Mouse (Mus musculus): Measurements from ENCODE around the gene Hoxc9. TPM values are rescaled to one million over a fixed set of nuclear protein-coding genes. Genes with fewer than 3 reads are reported as not detected.
A peak's percentile ranks its signal among the peaks of the same experiment; 100 is the strongest.

Gene Hoxc9
- total and polyA plus RNA-seq, 2 experiments from 2014 or later = not detected

DNA sequence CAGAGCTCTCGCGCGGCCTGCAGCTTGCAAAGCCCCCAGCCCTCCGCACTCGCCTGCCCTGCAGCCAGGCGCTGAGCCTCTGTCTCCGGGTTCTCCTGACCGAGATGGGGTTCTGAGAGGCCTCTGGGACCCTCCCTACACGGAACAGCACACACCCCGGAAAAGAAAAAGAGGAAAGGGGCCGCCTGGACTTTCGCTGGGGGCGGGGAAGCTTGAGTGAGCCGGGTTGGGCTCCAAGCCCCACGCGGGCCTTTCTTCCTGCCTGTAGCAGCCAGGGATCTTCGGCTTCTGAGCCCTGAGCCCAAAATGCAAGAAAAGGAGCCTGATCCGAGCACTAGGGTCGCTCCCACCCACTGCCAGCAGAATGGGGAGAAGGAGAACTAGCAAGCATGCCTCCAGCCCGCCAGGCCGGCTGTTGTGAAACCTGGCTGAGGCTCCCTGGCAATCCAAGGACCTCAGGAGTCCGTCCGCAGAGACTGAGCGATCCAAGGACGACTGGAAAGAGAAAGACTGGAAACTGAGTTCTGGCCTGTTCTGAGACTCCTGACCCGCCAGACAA is 35.8 kb downstream of the Hoxc9 start:
- H3K36me3 ChIP-seq (ENCODE audit: insufficient read depth, low read length) = no peaks in the 10 kb centered on the region
- no peaks in the 10 kb centered on the region for H3K9me3 ChIP-seq (ENCODE audit: low read length)
- H3K4me3 ChIP-seq (ENCODE audit: low read depth, low read length) = no peak overlapping the region
- no peak overlapping the region for H3K4me2 ChIP-seq (ENCODE audit: low read depth, low read length, poor library complexity, severe bottlenecking)
- H3K4me1 ChIP-seq (ENCODE audit: insufficient read depth, low read length) = no peaks in the 10 kb centered on the region
- DNase-seq (ENCODE audit: low spot score) (no peak), ATAC-seq (ENCODE audit: low FRiP score) (no peak)
- WGBS = 2% methylated on average over 26 of the region's 26 CpGs
- peaks cover 96% of the 10 kb centered on the region for H3K27me3 ChIP-seq (ENCODE audit: insufficient read depth, low read length)
- no peak overlapping the region for H3K27ac ChIP-seq (ENCODE audit: low read depth, low read length)
- TF ChIP-seq CTCF (IDR thresholded peaks at IDR 0.05) = no peak
- no peak overlapping the region for H3K9ac ChIP-seq (replicated peaks; ENCODE audit: low read length, poor library complexity, severe bottlenecking)

GRCm38 (mm10) chr15:103013238-103013984 is 37.2 kb downstream of the Hoxc9 start:
- Histone ChIP-seq H3K9ac (replicated peaks; ENCODE audit: low read length, poor library complexity, severe bottlenecking) (no peak overlapping the region), H3K36me3 (ENCODE audit: insufficient read depth, low read length) (no peaks in the 10 kb centered on the region), H3K4me2 (ENCODE audit: low read depth, low read length, poor library complexity, severe bottlenecking) (no peak overlapping the region), H3K9me3 (ENCODE audit: low read length) (no peaks in the 10 kb centered on the region), H3K27ac (ENCODE audit: low read depth, low read length) (no peak overlapping the region), H3K27me3 (ENCODE audit: insufficient read depth, low read length) (peaks cover 96% of the 10 kb centered on the region), H3K4me3 (ENCODE audit: low read depth, low read length) (no peak overlapping the region), H3K4me1 (ENCODE audit: insufficient read depth, low read length) (no peaks in the 10 kb centered on the region)
- DNase-seq (ENCODE audit: low spot score) (peak; percentile 72), ATAC-seq (ENCODE audit: low FRiP score) (no peak)
- whole genome bisulfite sequencing = 3% methylated on average over 17 of the region's 17 CpGs
- TF ChIP-seq CTCF (IDR thresholded peaks at IDR 0.05) = peak; percentile 81

DNA sequence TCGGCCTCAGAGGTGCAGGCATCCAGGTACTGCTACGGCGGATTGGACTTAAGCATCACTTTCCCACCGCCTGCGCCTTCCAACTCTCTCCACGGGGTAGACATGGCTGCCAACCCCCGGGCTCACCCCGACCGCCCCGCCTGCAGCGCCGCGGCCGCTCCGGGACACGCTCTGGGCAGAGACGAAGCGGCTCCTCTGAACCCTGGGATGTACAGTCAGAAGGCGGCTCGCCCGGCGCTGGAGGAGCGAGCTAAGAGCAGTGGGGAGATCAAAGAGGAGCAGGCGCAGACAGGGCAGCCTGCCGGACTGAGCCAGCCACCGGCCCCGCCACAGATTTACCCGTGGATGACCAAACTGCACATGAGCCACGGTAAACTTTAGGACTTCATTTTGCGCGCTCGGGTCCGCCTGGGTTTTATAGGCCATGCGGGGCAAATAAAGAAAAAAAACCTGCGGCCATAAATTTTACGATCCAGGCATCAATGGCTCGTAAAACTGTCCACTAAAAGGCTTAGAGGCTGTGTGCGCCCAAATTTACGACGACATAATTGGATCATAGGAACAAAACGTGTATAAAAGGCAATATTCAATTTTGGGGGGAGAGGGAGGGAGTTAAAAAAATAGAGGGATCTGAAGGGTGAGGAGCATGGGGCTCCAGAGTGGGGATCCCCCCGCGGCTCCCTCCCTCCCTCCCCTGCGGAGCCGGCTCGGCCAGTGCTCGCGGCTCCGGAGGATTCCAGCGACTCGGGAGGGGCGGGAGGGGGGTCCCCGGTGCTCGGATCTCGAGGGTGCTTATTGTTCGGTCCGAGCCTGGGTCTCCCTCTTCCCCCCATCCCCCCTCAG is 38.1 kb downstream of the Hoxc9 start:
- peak; percentile 23; the same call in 1 of the 2 replicates for ATAC-seq (ENCODE audit: low FRiP score)
- no peak for TF ChIP-seq CTCF (IDR thresholded peaks at IDR 0.05)
- Histone ChIP-seq H3K27ac (ENCODE audit: low read depth, low read length) (no peak overlapping the region), H3K27me3 (ENCODE audit: insufficient read depth, low read length) (peaks cover 96% of the 10 kb centered on the region), H3K9me3 (ENCODE audit: low read length) (no peaks in the 10 kb centered on the region), H3K4me1 (ENCODE audit: insufficient read depth, low read length) (no peaks in the 10 kb centered on the region), H3K9ac (replicated peaks; ENCODE audit: low read length, poor library complexity, severe bottlenecking) (no peak overlapping the region), H3K4me3 (ENCODE audit: low read depth, low read length) (0 out of 2 replicates have a peak overlapping the region, but pooled peaks have one; percentile 1), H3K4me2 (ENCODE audit: low read depth, low read length, poor library complexity, severe bottlenecking) (peak overlapping the region; percentile 16; the same call in 1 of the 2 replicates), H3K36me3 (ENCODE audit: insufficient read depth, low read length) (no peaks in the 10 kb centered on the region)
- under 1% methylated on average over 51 of the region's 57 CpGs for WGBS
- no peak for DNase-seq (ENCODE audit: low spot score)

DNA sequence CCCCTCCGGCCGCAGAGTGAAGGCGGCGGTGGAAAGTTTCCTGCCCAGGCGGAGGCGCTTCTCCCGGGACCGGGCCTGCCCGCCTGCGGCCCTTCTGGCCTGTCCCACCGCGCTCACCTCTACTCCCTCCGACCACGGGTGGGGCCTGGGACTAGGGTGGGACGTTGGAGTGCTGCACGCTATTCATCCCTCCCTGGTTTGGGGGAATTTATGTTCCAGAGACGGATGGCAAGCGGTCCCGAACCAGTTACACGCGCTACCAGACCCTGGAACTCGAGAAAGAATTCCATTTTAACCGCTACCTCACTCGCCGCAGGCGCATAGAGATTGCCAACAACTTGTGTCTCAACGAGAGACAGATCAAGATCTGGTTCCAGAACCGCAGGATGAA is 38.8 kb downstream of the Hoxc9 start:
- no peak for DNase-seq (ENCODE audit: low spot score)
- no peak overlapping the region for H3K4me3 ChIP-seq (ENCODE audit: low read depth, low read length)

DNA sequence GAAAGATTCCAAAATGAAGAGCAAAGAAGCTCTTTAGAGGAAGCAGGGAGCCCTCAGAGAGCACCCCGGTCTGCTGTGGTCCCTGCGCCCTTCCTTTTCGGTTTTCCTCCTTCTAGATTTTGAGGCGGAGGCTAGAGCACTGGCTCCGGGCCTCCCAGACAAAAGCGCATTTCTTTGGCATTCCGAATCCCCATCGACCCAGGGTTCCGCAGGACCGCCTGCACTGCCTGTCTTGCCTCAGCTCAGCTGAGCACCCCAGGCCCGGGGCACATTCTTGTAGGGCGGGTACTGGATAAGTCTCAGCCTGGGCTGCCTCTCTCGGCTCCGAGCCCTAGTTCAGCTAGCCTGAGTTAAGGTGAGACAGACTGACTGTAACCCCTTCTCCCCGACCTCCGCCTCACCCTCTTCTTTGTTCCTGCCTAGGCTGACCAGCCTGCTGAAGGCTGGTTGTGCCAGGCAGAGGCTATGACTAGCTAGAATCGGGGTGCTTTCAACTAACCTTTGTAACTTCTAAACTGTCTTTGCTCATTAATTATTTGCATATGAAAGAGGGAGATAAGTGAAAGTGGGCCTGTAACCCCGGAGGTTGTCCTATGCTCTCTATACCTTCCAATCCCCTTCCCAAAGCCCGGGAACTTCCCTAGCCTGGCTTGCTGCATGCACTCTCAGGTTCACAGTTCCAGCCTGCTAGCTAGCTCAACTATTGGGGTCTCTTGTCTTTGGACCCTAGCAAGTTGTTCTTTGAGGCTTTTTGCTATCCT is 39.3 kb downstream of the Hoxc9 start:
- ATAC-seq (ENCODE audit: low FRiP score) (no peak), DNase-seq (ENCODE audit: low spot score) (no peak)
- Histone ChIP-seq H3K4me2 (ENCODE audit: low read depth, low read length, poor library complexity, severe bottlenecking) (no peak overlapping the region), H3K4me1 (ENCODE audit: insufficient read depth, low read length) (no peaks in the 10 kb centered on the region), H3K36me3 (ENCODE audit: insufficient read depth, low read length) (no peaks in the 10 kb centered on the region), H3K27ac (ENCODE audit: low read depth, low read length) (no peak overlapping the region), H3K4me3 (ENCODE audit: low read depth, low read length) (no peak overlapping the region), H3K9ac (replicated peaks; ENCODE audit: low read length, poor library complexity, severe bottlenecking) (no peak overlapping the region), H3K9me3 (ENCODE audit: low read length) (no peaks in the 10 kb centered on the region), H3K27me3 (ENCODE audit: insufficient read depth, low read length) (peaks cover 97% of the 10 kb centered on the region)
- WGBS = 3% methylated on average over 19 of the region's 19 CpGs
- TF ChIP-seq CTCF (IDR thresholded peaks at IDR 0.05) = no peak

More for the DNA sequence above, 38.8 kb downstream of the Hoxc9 start:
- H3K27ac ChIP-seq (ENCODE audit: low read depth, low read length) = no peak overlapping the region
- H3K27me3 ChIP-seq (ENCODE audit: insufficient read depth, low read length) = peaks cover 97% of the 10 kb centered on the region
- H3K4me2 ChIP-seq (ENCODE audit: low read depth, low read length, poor library complexity, severe bottlenecking) = no peak overlapping the region
- under 1% methylated on average over 20 of the region's 28 CpGs for WGBS
- H3K9me3 ChIP-seq (ENCODE audit: low read length) = no peaks in the 10 kb centered on the region
- no peak for ATAC-seq (ENCODE audit: low FRiP score)
- H3K36me3 ChIP-seq (ENCODE audit: insufficient read depth, low read length) = no peaks in the 10 kb centered on the region
- no peak overlapping the region for H3K9ac ChIP-seq (replicated peaks; ENCODE audit: low read length, poor library complexity, severe bottlenecking)
- no peak for TF ChIP-seq CTCF (IDR thresholded peaks at IDR 0.05)
- H3K4me1 ChIP-seq (ENCODE audit: insufficient read depth, low read length) = no peaks in the 10 kb centered on the region

All from midbrain, postnatal 0 days (tissue).